Mouse (Mus musculus) neural tube, embryonic 15.5 days (tissue): ENCODE data around the gene Bhlhb9. TPM values are rescaled to one million over a fixed set of nuclear protein-coding genes. Genes with fewer than 3 reads are reported as not detected.
"Not testable (repeated sequence)": the region's sequence is repeated elsewhere in the genome, so short reads cannot be mapped to it uniquely, and the experiment has no call there.

ENCODE experiments used
- ATAC-seq: fragments of 200-750 bp; cut with Nextera tagmentation; 2 replicates; pipeline ENCODE4 v1.8.0; 2017; ENCODE audit warnings: mild to moderate bottlenecking, moderate TSS enrichment, moderate library complexity; ENCODE audit not compliant: low FRiP score
- H3K27ac ChIP-seq: fragments of 300-500 bp; sonication (generic); replicated peaks from 2 replicates; pipeline ENCODE4 v1.5.1; 2015; ENCODE audit warnings: mild to moderate bottlenecking, inconsistent platforms
- H3K27me3 ChIP-seq: fragments of 300-500 bp; sonication (generic); replicated peaks from 2 replicates; pipeline ENCODE4 v1.6.1; 2015; ENCODE audit warnings: inconsistent platforms
- H3K36me3 ChIP-seq: fragments of 300-500 bp; sonication (generic); 2 replicates; pipeline ENCODE4 v1.6.1; 2015; ENCODE audit warnings: inconsistent platforms
- H3K4me1 ChIP-seq: fragments of 300-500 bp; sonication (generic); 2 replicates; pipeline ENCODE4 v1.6.1; 2015; ENCODE audit warnings: inconsistent platforms
- H3K4me2 ChIP-seq: fragments of 300-500 bp; sonication (generic); 2 replicates; pipeline ENCODE4 v1.6.1; 2015; ENCODE audit warnings: inconsistent platforms, mild to moderate bottlenecking, moderate library complexity
- H3K4me3 ChIP-seq: fragments of 300-500 bp; sonication (generic); replicated peaks from 2 replicates; pipeline ENCODE4 v1.5.1; 2015; ENCODE audit warnings: mild to moderate bottlenecking, inconsistent platforms
- H3K9ac ChIP-seq: fragments of 300-500 bp; sonication (generic); replicated peaks from 2 replicates; pipeline ENCODE4 v1.6.1; 2015; ENCODE audit warnings: mild to moderate bottlenecking, inconsistent platforms
- H3K9me3 ChIP-seq: fragments of 300-500 bp; sonication (generic); replicated peaks from 2 replicates; pipeline ENCODE4 v1.6.1; 2016; ENCODE audit warnings: inconsistent platforms
- WGBS: fragments of 180-500 bp; shearing (Covaris S2); methylation state at CpG from one replicate; pipeline ENCODE4 v1.1.7; 2015; ENCODE audit warnings: mixed read lengths; 5-methylcytosine and 5-hydroxymethylcytosine counted together
- polyA plus RNA-seq: library from polyadenylated mRNA; unstranded; fragments of >200 nt; fragmentation: Nextera tagmentation; extraction: Ambion mirVana; gene quantifications from 2 replicates; pipeline ENCODE4 v1.2.1, GENCODE M21; 2015

Gene Bhlhb9
- polyA plus RNA-seq, 1 experiment from 2014 or later = 116 TPM

- H3K9me3 ChIP-seq = not testable (repeated sequence)
These were observed 38.5 kb downstream of the Bhlhb9 start for GRCm38 (mm10) chrX:135835896-135836295.

GRCm38 (mm10) chrX:135837896-135838295, 40.5 kb downstream of the Bhlhb9 start:
- Histone ChIP-seq H3K9ac (no peak overlapping the region), H3K4me1 (no peaks in the 10 kb centered on the region), H3K4me3 (no peak overlapping the region), H3K27me3 (no peaks in the 10 kb centered on the region), H3K4me2 (peak overlapping the region; percentile 56), H3K27ac (peak overlapping the region; percentile 81), H3K36me3 (peaks cover 4% of the 10 kb centered on the region; the same call in 1 of the 2 replicates), H3K9me3 (no peaks in the 10 kb centered on the region)
- WGBS = 66% methylated on average over 2 of the region's 2 CpGs
- 0 out of 2 replicates have a peak, but pooled peaks have one; percentile 12 for ATAC-seq

More at GRCm38 (mm10) chrX:135835896-135836295, 38.5 kb downstream of the Bhlhb9 start:
- H3K27me3 ChIP-seq, H3K27ac ChIP-seq, H3K9ac ChIP-seq, H3K4me1 ChIP-seq, ATAC-seq, H3K4me3 ChIP-seq, H3K36me3 ChIP-seq, H3K4me2 ChIP-seq: not testable (repeated sequence)
- 45% methylated on average over 1 of the region's 1 CpGs for WGBS

GRCm38 (mm10) chrX:135838521-135839360, 41.3 kb downstream of the Bhlhb9 start, which contains the start of gene Gprasp2:
Gprasp2 (plus strand) TSS chrX:135839034.
- H3K36me3 ChIP-seq, H3K27me3 ChIP-seq, H3K4me1 ChIP-seq, H3K9me3 ChIP-seq: not testable (repeated sequence)
- Histone ChIP-seq H3K9ac (peak within 1 kb of the TSS; percentile 56), H3K4me2 (peak within 1 kb of the TSS; percentile 56), H3K4me3 (peak within 1 kb of the TSS; percentile 50), H3K27ac (peak within 1 kb of the TSS; percentile 81)
- WGBS = 23% methylated on average over 23 of the region's 32 CpGs
- ATAC-seq = peak; percentile 91

- not testable (repeated sequence) for H3K36me3 ChIP-seq, H3K27me3 ChIP-seq, H3K9me3 ChIP-seq, H3K4me1 ChIP-seq
- Histone ChIP-seq H3K27ac (peak overlapping the region; percentile 81), H3K4me3 (peak overlapping the region; percentile 50), H3K9ac (peak overlapping the region; percentile 56), H3K4me2 (peak overlapping the region; percentile 56)
- 17% methylated on average over 16 of the region's 17 CpGs for WGBS
- peak; percentile 39 for ATAC-seq
These were observed 42.3 kb downstream of the Bhlhb9 start for GRCm38 (mm10) chrX:135839397-135840391.

GRCm38 (mm10) chrX:135866806-135867205, 69.4 kb downstream of the Bhlhb9 start:
- H3K36me3 ChIP-seq, H3K9me3 ChIP-seq, H3K27ac ChIP-seq, ATAC-seq, H3K4me1 ChIP-seq, H3K4me2 ChIP-seq, H3K27me3 ChIP-seq, H3K9ac ChIP-seq, H3K4me3 ChIP-seq: not testable (repeated sequence)
- 77% methylated on average over 9 of the region's 9 CpGs for WGBS

GRCm38 (mm10) chrX:135876679-135877078, 79.3 kb downstream of the Bhlhb9 start:
- no peak overlapping the region for H3K9ac ChIP-seq
- H3K4me3 ChIP-seq = no peak overlapping the region
- ATAC-seq = no peak
- no peak overlapping the region for H3K27ac ChIP-seq
- 86% methylated on average over 1 of the region's 1 CpGs for WGBS
- H3K36me3 ChIP-seq = no peaks in the 10 kb centered on the region
- no peaks in the 10 kb centered on the region for H3K4me1 ChIP-seq
- no peaks in the 10 kb centered on the region for H3K9me3 ChIP-seq
- H3K4me2 ChIP-seq = no peak overlapping the region
- H3K27me3 ChIP-seq = no peaks in the 10 kb centered on the region

GRCm38 (mm10) chrX:135879626-135880025, 82.2 kb downstream of the Bhlhb9 start:
- H3K9ac ChIP-seq = no peak overlapping the region
- H3K27me3 ChIP-seq = no peaks in the 10 kb centered on the region
- no peaks in the 10 kb centered on the region for H3K36me3 ChIP-seq
- H3K4me1 ChIP-seq = no peaks in the 10 kb centered on the region
- no peak for ATAC-seq
- 96% methylated on average over 1 of the region's 1 CpGs for WGBS
- H3K4me3 ChIP-seq = no peak overlapping the region
- no peak overlapping the region for H3K27ac ChIP-seq
- H3K9me3 ChIP-seq = no peaks in the 10 kb centered on the region
- H3K4me2 ChIP-seq = no peak overlapping the region

GRCm38 (mm10) chrX:135885411-135886233, 88.2 kb downstream of the Bhlhb9 start:
- H3K27me3 ChIP-seq = no peaks in the 10 kb centered on the region
- H3K4me2 ChIP-seq = peak overlapping the region; percentile 56
- peak overlapping the region; percentile 59 for H3K4me3 ChIP-seq
- peak; percentile 99 for ATAC-seq
- WGBS = 15% methylated on average over 39 of the region's 41 CpGs
- H3K9me3 ChIP-seq = no peaks in the 10 kb centered on the region
- H3K4me1 ChIP-seq = peaks cover 2% of the 10 kb centered on the region; the same call in 1 of the 2 replicates
- H3K27ac ChIP-seq = peak overlapping the region; percentile 94
- H3K9ac ChIP-seq = peak overlapping the region; percentile 79
- H3K36me3 ChIP-seq = peaks cover 22% of the 10 kb centered on the region

GRCm38 (mm10) chrX:135886234-135886585, 88.8 kb downstream of the Bhlhb9 start:
- Histone ChIP-seq H3K9ac (peak overlapping the region; percentile 79), H3K27ac (peak overlapping the region; percentile 94), H3K27me3 (no peaks in the 10 kb centered on the region), H3K4me1 (peaks cover 2% of the 10 kb centered on the region; the same call in 1 of the 2 replicates), H3K9me3 (no peaks in the 10 kb centered on the region), H3K4me2 (peak overlapping the region; percentile 56), H3K36me3 (peaks cover 22% of the 10 kb centered on the region), H3K4me3 (peak overlapping the region; percentile 59)
- WGBS = 21% methylated on average over 9 of the region's 11 CpGs
- ATAC-seq = peak; percentile 29

- H3K36me3 ChIP-seq = no peaks in the 10 kb centered on the region
- no peaks in the 10 kb centered on the region for H3K27me3 ChIP-seq
- no peaks in the 10 kb centered on the region for H3K4me1 ChIP-seq
- H3K4me3 ChIP-seq = no peak overlapping the region
- ATAC-seq = peak; percentile 70; the same call in 1 of the 2 replicates
- H3K27ac ChIP-seq = no peak overlapping the region; the same call in 1 of the 2 replicates
- H3K9ac ChIP-seq = no peak overlapping the region
- H3K4me2 ChIP-seq = no peak overlapping the region
- WGBS = 70% methylated on average over 4 of the region's 4 CpGs
- no peaks in the 10 kb centered on the region for H3K9me3 ChIP-seq
These were observed 119.2 kb downstream of the Bhlhb9 start for GRCm38 (mm10) chrX:135916580-135916979.

- H3K4me1 ChIP-seq = no peaks in the 10 kb centered on the region
- no peak overlapping the region for H3K4me2 ChIP-seq
- H3K9ac ChIP-seq = no peak overlapping the region
- H3K27me3 ChIP-seq = no peaks in the 10 kb centered on the region
- no peak overlapping the region for H3K4me3 ChIP-seq
- ATAC-seq = peak; percentile 72; the same call in 1 of the 2 replicates
- H3K27ac ChIP-seq = 0 out of 2 replicates have a peak overlapping the region, but pooled peaks have one; percentile 28
- H3K9me3 ChIP-seq = no peaks in the 10 kb centered on the region
- 27% methylated on average over 1 of the region's 1 CpGs for WGBS
- no peaks in the 10 kb centered on the region for H3K36me3 ChIP-seq
These were observed 119.7 kb downstream of the Bhlhb9 start for GRCm38 (mm10) chrX:135917116-135917515.
